Mouse (Mus musculus) limb, embryonic 15.5 days (tissue): Measurements from ENCODE around the gene Timm50. TPM values are rescaled to one million over a fixed set of nuclear protein-coding genes. Genes with fewer than 3 reads are reported as not detected.
A peak's percentile ranks its signal among the peaks of the same experiment; 100 is the strongest.

Experiments used
- ATAC-seq: fragments of 200-750 bp; cut with Nextera tagmentation; 2 replicates; pipeline ENCODE4 v1.8.0; 2017; ENCODE audit warnings: low read depth, moderate TSS enrichment; ENCODE audit not compliant: insufficient number of reproducible peaks, low FRiP score, low TSS enrichment
- H3K27ac ChIP-seq: fragments of 300-500 bp; sonication (generic); 2 replicates; pipeline ENCODE4 v1.5.1; 2015; ENCODE audit warnings: moderate library complexity, mild to moderate bottlenecking, inconsistent platforms
- H3K27me3 ChIP-seq: fragments of 300-500 bp; sonication (generic); 2 replicates; pipeline ENCODE4 v1.6.1; 2015; ENCODE audit warnings: inconsistent platforms
- H3K36me3 ChIP-seq: fragments of 300-500 bp; sonication (generic); 2 replicates; pipeline ENCODE4 v1.6.1; 2015; ENCODE audit warnings: inconsistent platforms
- H3K4me1 ChIP-seq: fragments of 300-500 bp; sonication (generic); 2 replicates; pipeline ENCODE4 v1.6.1; 2015; ENCODE audit warnings: inconsistent platforms
- H3K4me2 ChIP-seq: fragments of 300-500 bp; sonication (generic); 2 replicates; pipeline ENCODE4 v1.6.1; 2015; ENCODE audit warnings: mild to moderate bottlenecking, inconsistent platforms
- H3K4me3 ChIP-seq: fragments of 300-500 bp; sonication (generic); 2 replicates; pipeline ENCODE4 v1.5.1; 2015; ENCODE audit warnings: mild to moderate bottlenecking, inconsistent platforms
- H3K9ac ChIP-seq: fragments of 300-500 bp; sonication (generic); 2 replicates; pipeline ENCODE4 v1.6.1; 2015; ENCODE audit warnings: inconsistent platforms
- H3K9me3 ChIP-seq: fragments of 300-500 bp; sonication (generic); 2 replicates; pipeline ENCODE4 v1.6.1; 2016; ENCODE audit warnings: inconsistent platforms
- WGBS: fragments of 180-500 bp; shearing (Covaris S2); methylation state at CpG from one replicate; pipeline ENCODE4 v1.1.7; 2015; 5-methylcytosine and 5-hydroxymethylcytosine counted together
- polyA plus RNA-seq: library from polyadenylated mRNA; unstranded; fragments of >200 nt; fragmentation: Nextera tagmentation; extraction: Ambion mirVana; gene quantifications from 2 replicates; pipeline ENCODE4 v1.2.1, GENCODE M21; 2015

The Timm50 gene
- polyA plus RNA-seq, result 115 and 126 TPM in 2 replicates

- under 1% methylated on average over 33 of the region's 45 CpGs for WGBS
- H3K27ac ChIP-seq, result peak within 1 kb of the TSS; percentile 67; the same call in 1 of the 2 replicates
Observed at GRCm38 (mm10) chr7:28311926-28312543, at the start of gene Timm50. Timm50 (minus strand) TSS chr7:28312072.

GRCm38 (mm10) chr7:28360291-28360690, 48.4 kb upstream of the Timm50 start:
- peaks cover 64% of the 10 kb centered on the region for H3K36me3 ChIP-seq
- no peak overlapping the region for H3K27ac ChIP-seq
- H3K4me2 ChIP-seq, result no peak overlapping the region
- no peak overlapping the region for H3K9ac ChIP-seq
- H3K4me3 ChIP-seq, result no peak overlapping the region
- peaks cover 29% of the 10 kb centered on the region for H3K4me1 ChIP-seq
- H3K27me3 ChIP-seq, result no peaks in the 10 kb centered on the region
- ATAC-seq, result no peak
- WGBS, result 91% methylated on average over 6 of the region's 6 CpGs
- H3K9me3 ChIP-seq, result no peaks in the 10 kb centered on the region

More at GRCm38 (mm10) chr7:28311926-28312543, at the start of gene Timm50:
- H3K4me1 ChIP-seq, result peaks cover 19% of the 10 kb centered on the region
- H3K9ac ChIP-seq, result peak within 1 kb of the TSS; percentile 91
- H3K9me3 ChIP-seq, result no peaks in the 10 kb centered on the region
- peak within 1 kb of the TSS; percentile 84 for H3K4me3 ChIP-seq
- peak; percentile 92 for ATAC-seq
- H3K27me3 ChIP-seq, result no peaks in the 10 kb centered on the region
- H3K36me3 ChIP-seq, result peaks cover 64% of the 10 kb centered on the region
- H3K4me2 ChIP-seq, result peak within 1 kb of the TSS; percentile 78

DNA sequence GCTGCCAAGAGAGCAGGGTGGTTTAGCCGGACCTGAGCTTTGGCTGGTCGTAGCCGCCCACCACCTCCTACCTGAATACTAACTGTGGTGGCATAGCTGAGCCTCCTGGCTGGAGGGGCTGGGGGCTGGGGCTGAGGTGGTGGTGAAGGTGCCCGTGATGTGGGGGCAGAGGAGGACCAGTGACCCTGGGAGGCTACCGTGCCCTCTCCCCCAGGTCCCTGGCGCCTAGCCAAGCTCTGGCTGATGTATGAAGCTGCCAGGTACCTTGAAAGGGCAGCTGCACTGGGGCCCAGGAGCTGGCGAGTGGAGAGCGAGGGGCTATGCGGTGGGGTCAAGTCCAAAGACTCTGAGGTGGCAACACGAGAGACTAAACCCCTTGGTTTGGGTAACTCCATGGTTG, 48.0 kb upstream of the Timm50 start:
- peaks cover 29% of the 10 kb centered on the region for H3K4me1 ChIP-seq
- no peak overlapping the region for H3K4me3 ChIP-seq
- 91% methylated on average over 10 of the region's 10 CpGs for whole genome bisulfite sequencing
- no peak overlapping the region for H3K4me2 ChIP-seq
- H3K36me3 ChIP-seq, result peaks cover 62% of the 10 kb centered on the region
- no peak overlapping the region for H3K9ac ChIP-seq
- H3K27ac ChIP-seq, result no peak overlapping the region
- H3K27me3 ChIP-seq, result no peaks in the 10 kb centered on the region
- ATAC-seq, result no peak
- no peaks in the 10 kb centered on the region for H3K9me3 ChIP-seq

GRCm38 (mm10) chr7:28358431-28358830, 46.6 kb upstream of the Timm50 start:
- Histone ChIP-seq H3K36me3 (peaks cover 62% of the 10 kb centered on the region), H3K4me1 (peaks cover 29% of the 10 kb centered on the region), H3K27ac (peak overlapping the region; percentile 80), H3K4me2 (no peak overlapping the region), H3K27me3 (no peaks in the 10 kb centered on the region), H3K4me3 (no peak overlapping the region), H3K9ac (no peak overlapping the region), H3K9me3 (no peaks in the 10 kb centered on the region)
- 48% methylated on average over 7 of the region's 7 CpGs for WGBS
- no peak for ATAC-seq

GRCm38 (mm10) chr7:28357984-28358383, 46.1 kb upstream of the Timm50 start:
- no peak overlapping the region for H3K9ac ChIP-seq
- ATAC-seq, result no peak
- no peaks in the 10 kb centered on the region for H3K27me3 ChIP-seq
- H3K4me1 ChIP-seq, result peaks cover 30% of the 10 kb centered on the region
- no peaks in the 10 kb centered on the region for H3K9me3 ChIP-seq
- H3K4me3 ChIP-seq, result no peak overlapping the region
- H3K27ac ChIP-seq, result peak overlapping the region; percentile 80
- WGBS, result 7% methylated on average over 5 of the region's 5 CpGs
- H3K4me2 ChIP-seq, result no peak overlapping the region
- H3K36me3 ChIP-seq, result peaks cover 64% of the 10 kb centered on the region

DNA sequence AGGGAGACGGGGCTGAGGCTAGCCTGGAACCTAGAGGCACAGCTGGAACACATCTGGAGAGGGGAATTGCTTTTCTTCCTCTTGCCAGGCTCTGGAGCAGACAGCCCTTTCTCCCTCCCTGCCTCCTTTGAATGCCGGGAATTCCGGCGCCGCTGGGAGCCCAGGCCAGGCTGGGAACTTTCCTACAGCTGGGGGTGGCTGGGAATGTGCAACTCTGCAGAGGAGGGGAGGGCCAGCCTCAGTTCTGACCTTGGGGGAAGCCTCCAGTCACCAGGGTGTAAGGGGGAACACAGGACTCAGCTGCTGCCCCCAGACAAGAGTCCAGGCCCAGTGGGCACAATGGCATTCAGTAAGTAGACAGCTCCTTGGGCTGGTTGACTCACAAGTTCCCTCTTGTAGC, 45.1 kb upstream of the Timm50 start:
- H3K36me3 ChIP-seq, result peaks cover 62% of the 10 kb centered on the region
- no peak overlapping the region for H3K9ac ChIP-seq
- H3K4me1 ChIP-seq, result peaks cover 34% of the 10 kb centered on the region
- peak; percentile 64 for ATAC-seq
- no peaks in the 10 kb centered on the region for H3K9me3 ChIP-seq
- H3K4me2 ChIP-seq, result no peak overlapping the region
- WGBS, result 6% methylated on average over 5 of the region's 5 CpGs
- peak overlapping the region; percentile 80 for H3K27ac ChIP-seq
- H3K27me3 ChIP-seq, result no peaks in the 10 kb centered on the region
- no peak overlapping the region for H3K4me3 ChIP-seq

DNA sequence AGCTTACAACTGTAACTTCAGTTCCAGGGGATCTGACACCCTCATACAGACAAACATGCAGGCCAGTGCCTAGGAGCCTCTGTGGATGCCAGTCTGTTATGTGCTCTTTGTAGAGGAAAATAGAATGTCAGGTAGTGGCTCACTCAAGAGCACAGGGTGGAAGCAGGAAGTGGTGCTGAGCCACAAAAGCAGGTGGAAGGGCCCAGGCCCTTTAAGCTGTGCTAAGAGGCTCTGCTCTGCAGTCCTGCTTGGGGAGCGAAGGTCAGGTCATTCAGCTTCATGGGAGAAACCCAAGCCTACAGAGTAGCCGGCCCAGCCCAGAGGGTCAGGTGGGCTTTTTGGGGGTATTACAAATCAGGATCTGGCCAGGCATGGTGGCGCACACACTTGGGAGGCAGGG, 43.3 kb upstream of the Timm50 start:
- 86% methylated on average over 3 of the region's 3 CpGs for WGBS
- no peak overlapping the region for H3K4me3 ChIP-seq
- H3K9ac ChIP-seq, result no peak overlapping the region
- H3K9me3 ChIP-seq, result no peaks in the 10 kb centered on the region
- ATAC-seq, result no peak
- H3K4me2 ChIP-seq, result no peak overlapping the region
- no peaks in the 10 kb centered on the region for H3K27me3 ChIP-seq
- peaks cover 41% of the 10 kb centered on the region for H3K4me1 ChIP-seq
- H3K36me3 ChIP-seq, result peaks cover 50% of the 10 kb centered on the region
- H3K27ac ChIP-seq, result no peak overlapping the region

GRCm38 (mm10) chr7:28354596-28354995, 42.7 kb upstream of the Timm50 start:
- H3K4me1 ChIP-seq, result peaks cover 42% of the 10 kb centered on the region

GRCm38 (mm10) chr7:28354113-28354581, 42.3 kb upstream of the Timm50 start:
- no peak overlapping the region for H3K4me3 ChIP-seq
- H3K36me3 ChIP-seq, result peaks cover 39% of the 10 kb centered on the region
- H3K4me1 ChIP-seq, result peaks cover 45% of the 10 kb centered on the region
- no peaks in the 10 kb centered on the region for H3K27me3 ChIP-seq
- ATAC-seq, result no peak
- H3K9me3 ChIP-seq, result no peaks in the 10 kb centered on the region
- no peak overlapping the region for H3K9ac ChIP-seq
- no peak overlapping the region for H3K27ac ChIP-seq
- H3K4me2 ChIP-seq, result no peak overlapping the region
- WGBS, result 87% methylated on average over 3 of the region's 3 CpGs

More at GRCm38 (mm10) chr7:28354596-28354995, 42.7 kb upstream of the Timm50 start:
- Histone ChIP-seq H3K9me3 (no peaks in the 10 kb centered on the region), H3K36me3 (peaks cover 43% of the 10 kb centered on the region), H3K27me3 (no peaks in the 10 kb centered on the region), H3K9ac (no peak overlapping the region), H3K27ac (no peak overlapping the region), H3K4me3 (no peak overlapping the region), H3K4me2 (no peak overlapping the region)
- no peak for ATAC-seq
- 91% methylated on average over 3 of the region's 3 CpGs for WGBS

GRCm38 (mm10) chr7:28353267-28353666, 41.4 kb upstream of the Timm50 start:
- H3K4me3 ChIP-seq, result no peak overlapping the region
- no peak overlapping the region for H3K9ac ChIP-seq
- no peak overlapping the region for H3K27ac ChIP-seq
- H3K9me3 ChIP-seq, result no peaks in the 10 kb centered on the region
- peaks cover 44% of the 10 kb centered on the region for H3K4me1 ChIP-seq
- H3K36me3 ChIP-seq, result peaks cover 36% of the 10 kb centered on the region
- no peaks in the 10 kb centered on the region for H3K27me3 ChIP-seq
- WGBS, result 91% methylated on average over 2 of the region's 2 CpGs
- no peak for ATAC-seq
- no peak overlapping the region for H3K4me2 ChIP-seq

GRCm38 (mm10) chr7:28351676-28352191, 39.9 kb upstream of the Timm50 start:
- Histone ChIP-seq H3K4me2 (peak overlapping the region; percentile 70), H3K27me3 (no peaks in the 10 kb centered on the region), H3K4me3 (peak overlapping the region; percentile 85), H3K27ac (no peak overlapping the region), H3K36me3 (peaks cover 36% of the 10 kb centered on the region), H3K9ac (peak overlapping the region; percentile 95), H3K9me3 (no peaks in the 10 kb centered on the region), H3K4me1 (peaks cover 30% of the 10 kb centered on the region)
- ATAC-seq, result no peak
- 37% methylated on average over 4 of the region's 4 CpGs for WGBS

DNA sequence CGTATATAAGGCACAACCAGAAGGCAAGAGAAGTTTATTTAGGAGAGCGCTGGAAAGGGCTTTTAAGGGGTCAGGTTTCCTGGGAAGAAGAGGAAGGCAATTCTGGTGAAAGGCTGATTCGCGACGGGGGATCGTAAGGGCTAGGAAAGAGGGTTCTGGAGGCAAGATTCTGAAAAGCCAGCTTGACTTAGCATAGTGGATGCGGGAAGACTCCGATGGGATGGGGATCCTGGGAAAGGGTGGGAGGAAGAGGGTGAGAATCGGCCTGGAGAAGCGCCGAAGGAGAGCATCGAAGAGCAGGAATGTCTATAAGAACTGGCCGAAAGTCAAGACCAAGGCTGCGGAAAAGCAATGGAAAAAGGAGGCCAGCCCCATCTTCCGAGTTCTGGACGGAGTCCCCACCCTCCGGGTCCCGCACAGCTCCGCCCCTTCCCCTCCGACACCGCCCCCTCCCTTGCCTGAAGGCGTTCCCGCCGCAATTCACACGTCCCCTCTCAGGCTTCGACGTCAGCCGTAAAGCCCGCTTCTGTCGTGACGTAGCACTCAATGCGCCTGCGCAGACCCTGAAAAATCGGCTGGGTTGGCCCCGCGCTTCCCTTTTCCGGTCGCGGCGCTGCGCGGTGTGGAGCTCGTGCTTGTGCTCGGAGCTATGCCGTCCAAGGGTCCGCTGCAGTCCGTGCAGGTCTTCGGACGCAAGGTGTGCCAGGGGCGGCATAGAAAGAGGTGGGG, 38.4 kb upstream of the Timm50 start, which contains the start of gene Rps16:
TSS of gene Rps16 (plus strand) at position 498 of the 729 bp plus-strand sequence.
- peak within 1 kb of the TSS; percentile 95 for H3K9ac ChIP-seq
- H3K27ac ChIP-seq, result peak within 1 kb of the TSS; percentile 95
- peak within 1 kb of the TSS; percentile 70 for H3K4me2 ChIP-seq
- under 1% methylated on average over 43 of the region's 50 CpGs for WGBS
- no peaks in the 10 kb centered on the region for H3K27me3 ChIP-seq
- H3K4me3 ChIP-seq, result peak within 1 kb of the TSS; percentile 85
- peak; percentile 93 for ATAC-seq
- H3K4me1 ChIP-seq, result peaks cover 27% of the 10 kb centered on the region
- H3K36me3 ChIP-seq, result peaks cover 35% of the 10 kb centered on the region
- no peaks in the 10 kb centered on the region for H3K9me3 ChIP-seq
